Mouse (Mus musculus): Measurements from ENCODE around the gene Il3ra. TPM values are rescaled to one million over a fixed set of nuclear protein-coding genes. Genes with fewer than 3 reads are reported as not detected.
A peak's percentile ranks its signal among the peaks of the same experiment; 100 is the strongest.

Gene Il3ra
- 2.7 and 3.4 TPM in 2 replicates for polyA plus RNA-seq (2016; fragmentation: Nextera tagmentation; extraction: Ambion mirVana)

GRCm38 (mm10) chr14:14345948-14346812 is at the start of gene Il3ra:
Gene Il3ra, plus strand, starts transcription at chr14:14346275.
- H3K27ac ChIP-seq, result peak within 1 kb of the TSS; percentile 76

GRCm38 (mm10) chr14:14308938-14309337 is 37.1 kb upstream of the Il3ra start:
- Histone ChIP-seq H3K4me1 (no peaks in the 10 kb centered on the region), H3K9ac (no peak overlapping the region), H3K27ac (no peak overlapping the region), H3K9me3 (no peaks in the 10 kb centered on the region), H3K36me3 (no peaks in the 10 kb centered on the region), H3K27me3 (no peaks in the 10 kb centered on the region), H3K4me3 (no peak overlapping the region), H3K4me2 (replicated peaks) (no peak overlapping the region)
- ATAC-seq (ENCODE audit: insufficient number of reproducible peaks, insufficient read depth, low FRiP score, low TSS enrichment), result no peak
- WGBS, result 58% methylated on average over 16 of the region's 16 CpGs

More at GRCm38 (mm10) chr14:14345948-14346812, at the start of gene Il3ra:
- ATAC-seq (ENCODE audit: insufficient number of reproducible peaks, insufficient read depth, low FRiP score, low TSS enrichment), result peak; percentile 20
- Histone ChIP-seq H3K4me2 (replicated peaks) (peak within 1 kb of the TSS; percentile 85), H3K9ac (peak within 1 kb of the TSS; percentile 61), H3K4me3 (peak within 1 kb of the TSS; percentile 63), H3K4me1 (no peaks in the 10 kb centered on the region), H3K9me3 (peaks cover 48% of the 10 kb centered on the region), H3K36me3 (0 out of 2 replicates have a peak, but pooled peaks cover 8% of the 10 kb centered on the region), H3K27me3 (no peaks in the 10 kb centered on the region)
- 2% methylated on average over 63 of the region's 69 CpGs for WGBS

- Histone ChIP-seq H3K27ac (no peak overlapping the region), H3K9me3 (no peaks in the 10 kb centered on the region), H3K4me2 (replicated peaks) (no peak overlapping the region), H3K9ac (no peak overlapping the region), H3K27me3 (no peaks in the 10 kb centered on the region), H3K36me3 (no peaks in the 10 kb centered on the region), H3K4me1 (no peaks in the 10 kb centered on the region), H3K4me3 (no peak overlapping the region)
- 59% methylated on average over 14 of the region's 14 CpGs for WGBS
- no peak for ATAC-seq (ENCODE audit: insufficient number of reproducible peaks, insufficient read depth, low FRiP score, low TSS enrichment)
Observed at GRCm38 (mm10) chr14:14309416-14309815, 36.7 kb upstream of the Il3ra start.

GRCm38 (mm10) chr14:14322528-14322927 is 23.5 kb upstream of the Il3ra start, which contains the start of gene Olfr31:
Gene Olfr31, plus strand, starts transcription at chr14:14322828.
- Histone ChIP-seq H3K9me3 (no peaks in the 10 kb centered on the region), H3K4me3 (no peak within 1 kb of the TSS), H3K4me1 (no peaks in the 10 kb centered on the region), H3K4me2 (replicated peaks) (no peak within 1 kb of the TSS), H3K27me3 (no peaks in the 10 kb centered on the region), H3K27ac (no peak within 1 kb of the TSS), H3K9ac (no peak within 1 kb of the TSS), H3K36me3 (no peaks in the 10 kb centered on the region)
- no peak for ATAC-seq (ENCODE audit: insufficient number of reproducible peaks, insufficient read depth, low FRiP score, low TSS enrichment)

- ATAC-seq (ENCODE audit: insufficient number of reproducible peaks, insufficient read depth, low FRiP score, low TSS enrichment), result peak; percentile 83
- WGBS, result 7% methylated on average over 40 of the region's 40 CpGs
- no peaks in the 10 kb centered on the region for H3K4me1 ChIP-seq
- H3K4me3 ChIP-seq, result peak overlapping the region; percentile 63
- H3K27me3 ChIP-seq, result no peaks in the 10 kb centered on the region
- peak overlapping the region; percentile 76; the same call in 1 of the 2 replicates for H3K27ac ChIP-seq
- peak overlapping the region; percentile 85 for H3K4me2 ChIP-seq (replicated peaks)
- H3K9ac ChIP-seq, result peak overlapping the region; percentile 61
- H3K36me3 ChIP-seq, result 0 out of 2 replicates have a peak, but pooled peaks cover 6% of the 10 kb centered on the region
- H3K9me3 ChIP-seq, result peaks cover 39% of the 10 kb centered on the region
Observed at GRCm38 (mm10) chr14:14345113-14345871, 783 bp upstream of the Il3ra start.

- H3K27ac ChIP-seq, result no peak overlapping the region
- H3K9ac ChIP-seq, result no peak overlapping the region
- 0 out of 2 replicates have a peak, but pooled peaks cover 8% of the 10 kb centered on the region for H3K36me3 ChIP-seq
- peaks cover 54% of the 10 kb centered on the region for H3K9me3 ChIP-seq
- peak overlapping the region; percentile 85 for H3K4me2 ChIP-seq (replicated peaks)
- peak; percentile 13; the same call in 1 of the 2 replicates for ATAC-seq (ENCODE audit: insufficient number of reproducible peaks, insufficient read depth, low FRiP score, low TSS enrichment)
- 33% methylated on average over 15 of the region's 16 CpGs for WGBS
- H3K4me1 ChIP-seq, result no peaks in the 10 kb centered on the region
- H3K4me3 ChIP-seq, result peak overlapping the region; percentile 63
- H3K27me3 ChIP-seq, result no peaks in the 10 kb centered on the region
Observed at GRCm38 (mm10) chr14:14346813-14347100, 682 bp downstream of the Il3ra start.

- ATAC-seq (ENCODE audit: insufficient number of reproducible peaks, insufficient read depth, low FRiP score, low TSS enrichment), result no peak
- 82% methylated on average over 17 of the region's 17 CpGs for WGBS
- no peak overlapping the region for H3K4me2 ChIP-seq (replicated peaks)
- 0 out of 2 replicates have a peak overlapping the region, but pooled peaks have one; percentile 63 for H3K4me3 ChIP-seq
- 0 out of 2 replicates have a peak, but pooled peaks cover 8% of the 10 kb centered on the region for H3K36me3 ChIP-seq
- H3K27ac ChIP-seq, result no peak overlapping the region
- no peaks in the 10 kb centered on the region for H3K27me3 ChIP-seq
- H3K9ac ChIP-seq, result no peak overlapping the region
- no peaks in the 10 kb centered on the region for H3K4me1 ChIP-seq
- peaks cover 56% of the 10 kb centered on the region for H3K9me3 ChIP-seq
Observed at GRCm38 (mm10) chr14:14347151-14347835, 1.2 kb downstream of the Il3ra start.

- 96% methylated on average over 14 of the region's 14 CpGs for WGBS
- no peak overlapping the region for H3K4me2 ChIP-seq (replicated peaks)
- no peak for ATAC-seq (ENCODE audit: insufficient number of reproducible peaks, insufficient read depth, low FRiP score, low TSS enrichment)
Observed at GRCm38 (mm10) chr14:14347836-14348621, 2.0 kb downstream of the Il3ra start.

GRCm38 (mm10) chr14:14348674-14349401 is 2.8 kb downstream of the Il3ra start:
- no peak overlapping the region for H3K27ac ChIP-seq
- no peaks in the 10 kb centered on the region for H3K4me1 ChIP-seq
- no peak for ATAC-seq (ENCODE audit: insufficient number of reproducible peaks, insufficient read depth, low FRiP score, low TSS enrichment)
- no peaks in the 10 kb centered on the region for H3K27me3 ChIP-seq
- H3K36me3 ChIP-seq, result 0 out of 2 replicates have a peak, but pooled peaks cover 8% of the 10 kb centered on the region
- no peak overlapping the region for H3K4me3 ChIP-seq
- no peak overlapping the region for H3K9ac ChIP-seq
- no peak overlapping the region for H3K4me2 ChIP-seq (replicated peaks)
- 97% methylated on average over 26 of the region's 26 CpGs for WGBS
- H3K9me3 ChIP-seq, result peaks cover 56% of the 10 kb centered on the region

More at GRCm38 (mm10) chr14:14347836-14348621, 2.0 kb downstream of the Il3ra start:
- H3K4me3 ChIP-seq, result no peak overlapping the region
- no peak overlapping the region for H3K27ac ChIP-seq
- H3K4me1 ChIP-seq, result no peaks in the 10 kb centered on the region
- 0 out of 2 replicates have a peak, but pooled peaks cover 8% of the 10 kb centered on the region for H3K36me3 ChIP-seq
- H3K27me3 ChIP-seq, result no peaks in the 10 kb centered on the region
- peaks cover 56% of the 10 kb centered on the region for H3K9me3 ChIP-seq
- no peak overlapping the region for H3K9ac ChIP-seq

- ATAC-seq (ENCODE audit: insufficient number of reproducible peaks, insufficient read depth, low FRiP score, low TSS enrichment), result no peak
- H3K4me2 ChIP-seq (replicated peaks), result no peak overlapping the region
- no peaks in the 10 kb centered on the region for H3K4me1 ChIP-seq
- no peak overlapping the region for H3K9ac ChIP-seq
- H3K4me3 ChIP-seq, result no peak overlapping the region
- WGBS, result 95% methylated on average over 20 of the region's 20 CpGs
- H3K27ac ChIP-seq, result no peak overlapping the region
- 0 out of 2 replicates have a peak, but pooled peaks cover 8% of the 10 kb centered on the region for H3K36me3 ChIP-seq
- no peaks in the 10 kb centered on the region for H3K27me3 ChIP-seq
- peaks cover 56% of the 10 kb centered on the region for H3K9me3 ChIP-seq
Observed at GRCm38 (mm10) chr14:14349485-14350262, 3.6 kb downstream of the Il3ra start.
